Mouse (Mus musculus) thymus, postnatal 36 days (tissue): Measurements from ENCODE around the gene Eif3l.

ENCODE experiments used
- DNase-seq, 2 experiments: peaks; one replicate each; pipeline ENCODE4 v3.0.0; 2022; ENCODE audit warnings: mixed read lengths in 2 of 2

Gene Eif3l

GRCm38 (mm10) chr15:79050964-79051363, 24.0 kb upstream of the Eif3l start:
- DNase-seq = no peak

GRCm38 (mm10) chr15:79051461-79052360, 23.3 kb upstream of the Eif3l start:
- DNase-seq = no peak

GRCm38 (mm10) chr15:79052366-79052765, 22.6 kb upstream of the Eif3l start:
- DNase-seq = no peak

- no peak for DNase-seq
These were observed 18.4 kb upstream of the Eif3l start for GRCm38 (mm10) chr15:79056601-79057000.

- DNase-seq = no peak
These were observed 17.1 kb upstream of the Eif3l start for GRCm38 (mm10) chr15:79057850-79058249.

- no peak for DNase-seq
These were observed 14.0 kb upstream of the Eif3l start for GRCm38 (mm10) chr15:79060887-79061565.

- peak; percentile 91 to 96 for DNase-seq
These were observed 12.4 kb upstream of the Eif3l start, which contains the start of gene Ankrd54 for GRCm38 (mm10) chr15:79062376-79063159. Gene Ankrd54 (minus strand): TSS chr15:79062893.

- no peak for DNase-seq
These were observed 11.7 kb upstream of the Eif3l start for GRCm38 (mm10) chr15:79063160-79063740.

GRCm38 (mm10) chr15:79065086-79065770, 9.8 kb upstream of the Eif3l start:
- DNase-seq = no peak

- DNase-seq = no peak
These were observed 8.7 kb upstream of the Eif3l start for GRCm38 (mm10) chr15:79066276-79066675.

GRCm38 (mm10) chr15:79067631-79068030, 7.3 kb upstream of the Eif3l start:
- no peak for DNase-seq

GRCm38 (mm10) chr15:79068416-79068815, 6.6 kb upstream of the Eif3l start:
- DNase-seq = no peak

- DNase-seq = no peak
These were observed 3.6 kb upstream of the Eif3l start for GRCm38 (mm10) chr15:79071117-79072039.

GRCm38 (mm10) chr15:79073752-79074151, 1.2 kb upstream of the Eif3l start:
- no peak for DNase-seq

- DNase-seq = no peak
These were observed 533 bp upstream of the Eif3l start for GRCm38 (mm10) chr15:79074446-79074845.

- DNase-seq = no peak
These were observed 833 bp downstream of the Eif3l start for GRCm38 (mm10) chr15:79075658-79076365.

- DNase-seq = no peak
These were observed 4.6 kb downstream of the Eif3l start for GRCm38 (mm10) chr15:79079567-79079966.

GRCm38 (mm10) chr15:79092284-79092683, 17.3 kb downstream of the Eif3l start:
- no peak for DNase-seq

GRCm38 (mm10) chr15:79093083-79093839, 18.3 kb downstream of the Eif3l start:
- no peak for DNase-seq

GRCm38 (mm10) chr15:79095483-79095882, 20.5 kb downstream of the Eif3l start:
- DNase-seq = no peak
